Mouse (Mus musculus): ENCODE data around the gene Gm28042. TPM values are rescaled to one million over a fixed set of nuclear protein-coding genes. Genes with fewer than 3 reads are reported as not detected.

Gm28042 gene
- polyA plus RNA-seq, 1 experiment from 2014 or later: 6.0 TPM

GRCm38 (mm10) chr2:120013831-120014486 is 13.3 kb upstream of the Gm28042 start:
- H3K9ac ChIP-seq: no peak overlapping the region
- WGBS: 97% methylated on average over 2 of the region's 2 CpGs
- H3K4me1 ChIP-seq: no peaks in the 10 kb centered on the region
- no peak overlapping the region for H3K4me2 ChIP-seq
- no peaks in the 10 kb centered on the region for H3K27me3 ChIP-seq (replicated peaks)
- H3K9me3 ChIP-seq: no peaks in the 10 kb centered on the region
- H3K36me3 ChIP-seq (replicated peaks): peaks cover 15% of the 10 kb centered on the region
- ATAC-seq (replicated peaks): no peak
- H3K4me3 ChIP-seq: no peak overlapping the region
- no peak overlapping the region for H3K27ac ChIP-seq

- Histone ChIP-seq H3K4me3 (no peak overlapping the region), H3K27ac (no peak overlapping the region), H3K4me2 (no peak overlapping the region), H3K36me3 (replicated peaks) (peaks cover 30% of the 10 kb centered on the region), H3K9ac (no peak overlapping the region), H3K27me3 (replicated peaks) (no peaks in the 10 kb centered on the region), H3K4me1 (no peaks in the 10 kb centered on the region), H3K9me3 (no peaks in the 10 kb centered on the region)
- no peak for ATAC-seq (replicated peaks)
- 95% methylated on average over 4 of the region's 4 CpGs for WGBS
Observed at GRCm38 (mm10) chr2:120015882-120016281, 11.4 kb upstream of the Gm28042 start.

GRCm38 (mm10) chr2:120017599-120017998 is 9.7 kb upstream of the Gm28042 start:
- Histone ChIP-seq H3K9ac (no peak overlapping the region), H3K27me3 (replicated peaks) (no peaks in the 10 kb centered on the region), H3K27ac (no peak overlapping the region), H3K4me2 (no peak overlapping the region), H3K9me3 (no peaks in the 10 kb centered on the region), H3K36me3 (replicated peaks) (peaks cover 44% of the 10 kb centered on the region), H3K4me1 (no peaks in the 10 kb centered on the region), H3K4me3 (no peak overlapping the region)
- WGBS: 93% methylated on average over 12 of the region's 12 CpGs
- no peak for ATAC-seq (replicated peaks)

- H3K9me3 ChIP-seq: no peaks in the 10 kb centered on the region
- WGBS: 91% methylated on average over 5 of the region's 5 CpGs
- peaks cover 50% of the 10 kb centered on the region for H3K36me3 ChIP-seq (replicated peaks)
- H3K27me3 ChIP-seq (replicated peaks): no peaks in the 10 kb centered on the region
- ATAC-seq (replicated peaks): no peak
- no peak overlapping the region for H3K27ac ChIP-seq
- no peak overlapping the region for H3K4me3 ChIP-seq
- H3K9ac ChIP-seq: no peak overlapping the region
- H3K4me1 ChIP-seq: peaks cover 21% of the 10 kb centered on the region
- H3K4me2 ChIP-seq: no peak overlapping the region
Observed at GRCm38 (mm10) chr2:120024337-120024736, 3.0 kb upstream of the Gm28042 start.

GRCm38 (mm10) chr2:120027950-120028331 is 648 bp downstream of the Gm28042 start:
- peak overlapping the region; percentile 64 for H3K4me3 ChIP-seq
- peaks cover 21% of the 10 kb centered on the region for H3K36me3 ChIP-seq (replicated peaks)
- 55% methylated on average over 3 of the region's 3 CpGs for WGBS
- H3K9me3 ChIP-seq: no peaks in the 10 kb centered on the region
- H3K4me1 ChIP-seq: peaks cover 21% of the 10 kb centered on the region
- peak; percentile 37 for ATAC-seq (replicated peaks)
- H3K27me3 ChIP-seq (replicated peaks): no peaks in the 10 kb centered on the region
- H3K4me2 ChIP-seq: peak overlapping the region; percentile 74
- H3K27ac ChIP-seq: peak overlapping the region; percentile 88
- peak overlapping the region; percentile 71 for H3K9ac ChIP-seq

- ATAC-seq (replicated peaks): no peak
- H3K9ac ChIP-seq: no peak overlapping the region
- 92% methylated on average over 8 of the region's 8 CpGs for WGBS
- H3K27ac ChIP-seq: no peak overlapping the region
- no peak overlapping the region for H3K4me2 ChIP-seq
- H3K4me3 ChIP-seq: no peak overlapping the region
- H3K36me3 ChIP-seq (replicated peaks): 0 out of 2 replicates have a peak, but pooled peaks cover 5% of the 10 kb centered on the region
- no peaks in the 10 kb centered on the region for H3K9me3 ChIP-seq
- no peaks in the 10 kb centered on the region for H3K27me3 ChIP-seq (replicated peaks)
- H3K4me1 ChIP-seq: peaks cover 21% of the 10 kb centered on the region
Observed at GRCm38 (mm10) chr2:120030380-120030779, 3.1 kb downstream of the Gm28042 start.

- no peak within 1 kb of the TSS for H3K4me3 ChIP-seq
- WGBS: 95% methylated on average over 12 of the region's 12 CpGs
- H3K9me3 ChIP-seq: no peaks in the 10 kb centered on the region
- no peak within 1 kb of the TSS for H3K9ac ChIP-seq
- no peak for ATAC-seq (replicated peaks)
- H3K4me2 ChIP-seq: no peak within 1 kb of the TSS
- H3K4me1 ChIP-seq: peaks cover 13% of the 10 kb centered on the region
- no peak within 1 kb of the TSS for H3K27ac ChIP-seq
- peaks cover 2% of the 10 kb centered on the region; the same call in 1 of the 2 replicates for H3K36me3 ChIP-seq (replicated peaks)
- H3K27me3 ChIP-seq (replicated peaks): no peaks in the 10 kb centered on the region
Observed at GRCm38 (mm10) chr2:120032726-120033467, 5.6 kb downstream of the Gm28042 start, which contains the start of gene Pla2g4b. Gene Pla2g4b, plus strand, starts transcription at chr2:120033417.

GRCm38 (mm10) chr2:120033726-120034125 is 6.4 kb downstream of the Gm28042 start:
- Histone ChIP-seq H3K27ac (no peak overlapping the region), H3K9ac (no peak overlapping the region), H3K4me3 (no peak overlapping the region), H3K27me3 (replicated peaks) (no peaks in the 10 kb centered on the region), H3K4me1 (peaks cover 4% of the 10 kb centered on the region), H3K36me3 (replicated peaks) (peaks cover 4% of the 10 kb centered on the region; the same call in 1 of the 2 replicates), H3K4me2 (no peak overlapping the region), H3K9me3 (no peaks in the 10 kb centered on the region)
- WGBS: 75% methylated on average over 5 of the region's 5 CpGs
- no peak for ATAC-seq (replicated peaks)

- Histone ChIP-seq H3K27me3 (replicated peaks) (no peaks in the 10 kb centered on the region), H3K9me3 (no peaks in the 10 kb centered on the region), H3K36me3 (replicated peaks) (peaks cover 27% of the 10 kb centered on the region; the same call in 1 of the 2 replicates), H3K4me1 (no peaks in the 10 kb centered on the region), H3K4me3 (no peak overlapping the region), H3K4me2 (no peak overlapping the region), H3K27ac (no peak overlapping the region), H3K9ac (no peak overlapping the region)
- WGBS: 92% methylated on average over 9 of the region's 9 CpGs
- ATAC-seq (replicated peaks): no peak
Observed at GRCm38 (mm10) chr2:120037744-120038143, 10.5 kb downstream of the Gm28042 start.

- Histone ChIP-seq H3K27ac (no peak overlapping the region), H3K27me3 (replicated peaks) (no peaks in the 10 kb centered on the region), H3K4me2 (no peak overlapping the region), H3K4me1 (no peaks in the 10 kb centered on the region), H3K9ac (no peak overlapping the region), H3K9me3 (no peaks in the 10 kb centered on the region), H3K36me3 (replicated peaks) (peaks cover 27% of the 10 kb centered on the region; the same call in 1 of the 2 replicates), H3K4me3 (no peak overlapping the region)
- ATAC-seq (replicated peaks): no peak
- 86% methylated on average over 5 of the region's 5 CpGs for WGBS
Observed at GRCm38 (mm10) chr2:120040991-120041390, 13.7 kb downstream of the Gm28042 start.

GRCm38 (mm10) chr2:120044101-120044603 is 16.9 kb downstream of the Gm28042 start:
- H3K27ac ChIP-seq: no peak overlapping the region
- no peaks in the 10 kb centered on the region for H3K9me3 ChIP-seq
- H3K4me3 ChIP-seq: no peak overlapping the region
- H3K9ac ChIP-seq: no peak overlapping the region
- no peak for ATAC-seq (replicated peaks)
- H3K36me3 ChIP-seq (replicated peaks): peaks cover 24% of the 10 kb centered on the region; the same call in 1 of the 2 replicates
- no peaks in the 10 kb centered on the region for H3K27me3 ChIP-seq (replicated peaks)
- 64% methylated on average over 4 of the region's 4 CpGs for WGBS
- H3K4me1 ChIP-seq: no peaks in the 10 kb centered on the region
- no peak overlapping the region for H3K4me2 ChIP-seq

GRCm38 (mm10) chr2:120044676-120045075 is 17.4 kb downstream of the Gm28042 start:
- Histone ChIP-seq H3K4me2 (no peak overlapping the region), H3K4me1 (no peaks in the 10 kb centered on the region), H3K27me3 (replicated peaks) (no peaks in the 10 kb centered on the region), H3K27ac (no peak overlapping the region), H3K9ac (no peak overlapping the region), H3K9me3 (no peaks in the 10 kb centered on the region), H3K36me3 (replicated peaks) (peaks cover 24% of the 10 kb centered on the region; the same call in 1 of the 2 replicates), H3K4me3 (no peak overlapping the region)
- no peak for ATAC-seq (replicated peaks)
- WGBS: 77% methylated on average over 3 of the region's 3 CpGs

Measured in midbrain, embryonic 15.5 days (tissue).